Mouse (Mus musculus) cortical plate, adult 2 months (tissue): Measurements from ENCODE around the gene Gm12355.

Source experiments
- CTCF ChIP-seq: fragments of 200-500 bp; IDR thresholded peaks from 2 replicates; pipeline ENCODE4 v1.5.1; 2011; ENCODE audit warnings: mild to moderate bottlenecking, control low read depth, low read length; ENCODE audit not compliant: insufficient read depth; ENCODE audit errors: extremely low read depth
- POLR2A ChIP-seq: fragments of 200-500 bp; IDR thresholded peaks from 2 replicates; pipeline ENCODE4 v1.6.1; 2011; ENCODE audit warnings: mild to moderate bottlenecking, low read length, control low read depth; ENCODE audit not compliant: insufficient read depth; ENCODE audit errors: extremely low read depth

GRCm38 (mm10) chr11:98581286-98582029 lies 44.0 kb downstream of the Gm12355 start:
- no peak for TF ChIP-seq POLR2A
- TF ChIP-seq CTCF, result no peak
